Mouse (Mus musculus) thymus, postnatal 36 days (tissue): ENCODE results near the gene Mas1.

Experiments
- DNase-seq, 2 experiments: peaks; one replicate each; pipeline ENCODE4 v3.0.0; 2022; ENCODE audit warnings: mixed read lengths in 2 of 2

Mas1 gene

GRCm38 (mm10) chr17:12815885-12816284 is 52.1 kb downstream of the Mas1 start:
- no peak for DNase-seq

- no peak for DNase-seq
These were observed 53.4 kb downstream of the Mas1 start for GRCm38 (mm10) chr17:12814502-12814901.

GRCm38 (mm10) chr17:12810973-12811303 is 57.0 kb downstream of the Mas1 start:
- DNase-seq: no peak

GRCm38 (mm10) chr17:12810103-12810972 is 57.6 kb downstream of the Mas1 start:
- DNase-seq: peak; percentile 51 to 67

- DNase-seq: no peak
These were observed 59.1 kb downstream of the Mas1 start for GRCm38 (mm10) chr17:12808851-12809250.

GRCm38 (mm10) chr17:12804584-12805445 is 63.1 kb downstream of the Mas1 start:
- DNase-seq: no peak

- DNase-seq: no peak
These were observed 65.9 kb downstream of the Mas1 start for GRCm38 (mm10) chr17:12801861-12802540.

- no peak for DNase-seq
These were observed 68.3 kb downstream of the Mas1 start for GRCm38 (mm10) chr17:12799368-12800275.

GRCm38 (mm10) chr17:12798571-12798970 is 69.4 kb downstream of the Mas1 start:
- no peak for DNase-seq

- no peak for DNase-seq
These were observed 70.4 kb downstream of the Mas1 start for GRCm38 (mm10) chr17:12797427-12798029.

- no peak for DNase-seq
These were observed 71.3 kb downstream of the Mas1 start for GRCm38 (mm10) chr17:12796633-12797032.

GRCm38 (mm10) chr17:12793660-12794406 is 74.1 kb downstream of the Mas1 start:
- DNase-seq: peak in 1 of 2 experiments; percentile 20

GRCm38 (mm10) chr17:12792422-12793206 is 75.3 kb downstream of the Mas1 start:
- DNase-seq: no peak

- DNase-seq: no peak
These were observed 76.5 kb downstream of the Mas1 start for GRCm38 (mm10) chr17:12791420-12791819.

- no peak for DNase-seq
These were observed 76.9 kb downstream of the Mas1 start for GRCm38 (mm10) chr17:12791079-12791406.
